Mouse (Mus musculus) testis, adult 2 months (tissue): Measurements from ENCODE around the gene Bcor.

Source experiments
- CTCF ChIP-seq: fragments of 200-500 bp; IDR thresholded peaks from 2 replicates; pipeline ENCODE4 v1.5.1; 2012; ENCODE audit warnings: low read depth, mild to moderate bottlenecking, inconsistent platforms, low read length, moderate library complexity; ENCODE audit not compliant: control insufficient read depth, insufficient read depth, insufficient replicate concordance
- POLR2A ChIP-seq: fragments of 200-500 bp; IDR thresholded peaks from 2 replicates; pipeline ENCODE4 v1.6.1; 2012; ENCODE audit warnings: low read depth, mild to moderate bottlenecking, inconsistent platforms, low read length, moderate library complexity; ENCODE audit not compliant: control insufficient read depth

GRCm38 (mm10) chrX:12170128-12170527 is 10.0 kb upstream of the Bcor start:
- TF ChIP-seq POLR2A (no peak), CTCF (no peak)
